Mouse (Mus musculus): ENCODE results near the gene Cish.

GRCm38 (mm10) chr9:107327879-107328620 is 32.2 kb downstream of the Cish start:
- no peak for TF ChIP-seq CTCF (IDR thresholded peaks at IDR 0.05; ENCODE audit: control insufficient read depth, insufficient read depth, low read length)
- no peak for TF ChIP-seq POLR2A (IDR thresholded peaks at IDR 0.05; ENCODE audit: borderline replicate concordance, control insufficient read depth, low read depth, low read length)

Measured in bone marrow, adult 2 months (tissue).